Mouse (Mus musculus) neural tube, embryonic 12.5 days (tissue): Measurements from ENCODE around the gene Hist3h2ba. TPM values are rescaled to one million over a fixed set of nuclear protein-coding genes. Genes with fewer than 3 reads are reported as not detected.

Experiments used
- ATAC-seq: fragments of 200-750 bp; cut with Nextera tagmentation; 2 replicates; pipeline ENCODE4 v1.8.0; 2017; ENCODE audit warnings: low read depth, mild to moderate bottlenecking, moderate TSS enrichment, moderate library complexity; ENCODE audit not compliant: low FRiP score
- H3K27ac ChIP-seq: fragments of 300-500 bp; sonication (generic); 2 replicates; pipeline ENCODE4 v1.5.1; 2016
- H3K27me3 ChIP-seq: fragments of 300-500 bp; sonication (generic); replicated peaks from 2 replicates; pipeline ENCODE4 v1.6.1; 2016; ENCODE audit warnings: mild to moderate bottlenecking
- H3K36me3 ChIP-seq: fragments of 300-500 bp; sonication (generic); 2 replicates; pipeline ENCODE4 v1.6.1; 2016; ENCODE audit warnings: mild to moderate bottlenecking
- H3K4me1 ChIP-seq: fragments of 300-500 bp; sonication (generic); 2 replicates; pipeline ENCODE4 v1.6.1; 2016
- H3K4me2 ChIP-seq: fragments of 300-500 bp; sonication (generic); replicated peaks from 2 replicates; pipeline ENCODE4 v1.6.1; 2016; ENCODE audit warnings: mild to moderate bottlenecking
- H3K4me3 ChIP-seq: fragments of 300-500 bp; sonication (generic); 2 replicates; pipeline ENCODE4 v1.5.1; 2016
- H3K9ac ChIP-seq: fragments of 300-500 bp; sonication (generic); 2 replicates; pipeline ENCODE4 v1.6.1; 2016; ENCODE audit warnings: mild to moderate bottlenecking
- H3K9me3 ChIP-seq: fragments of 300-500 bp; sonication (generic); 2 replicates; pipeline ENCODE4 v1.6.1; 2016; ENCODE audit warnings: mild to moderate bottlenecking
- WGBS: fragments of 180-500 bp; shearing (Covaris S2); methylation state at CpG from one replicate; pipeline ENCODE4 v1.1.7; 2016; 5-methylcytosine and 5-hydroxymethylcytosine counted together
- polyA plus RNA-seq: library from polyadenylated mRNA; unstranded; fragments of >200 nt; fragmentation: Nextera tagmentation; extraction: Ambion mirVana; gene quantifications from 2 replicates; pipeline ENCODE4 v1.2.1, GENCODE M21; 2016

Gene Hist3h2ba
- polyA plus RNA-seq, 1 experiment from 2014 or later, result 167 TPM

DNA sequence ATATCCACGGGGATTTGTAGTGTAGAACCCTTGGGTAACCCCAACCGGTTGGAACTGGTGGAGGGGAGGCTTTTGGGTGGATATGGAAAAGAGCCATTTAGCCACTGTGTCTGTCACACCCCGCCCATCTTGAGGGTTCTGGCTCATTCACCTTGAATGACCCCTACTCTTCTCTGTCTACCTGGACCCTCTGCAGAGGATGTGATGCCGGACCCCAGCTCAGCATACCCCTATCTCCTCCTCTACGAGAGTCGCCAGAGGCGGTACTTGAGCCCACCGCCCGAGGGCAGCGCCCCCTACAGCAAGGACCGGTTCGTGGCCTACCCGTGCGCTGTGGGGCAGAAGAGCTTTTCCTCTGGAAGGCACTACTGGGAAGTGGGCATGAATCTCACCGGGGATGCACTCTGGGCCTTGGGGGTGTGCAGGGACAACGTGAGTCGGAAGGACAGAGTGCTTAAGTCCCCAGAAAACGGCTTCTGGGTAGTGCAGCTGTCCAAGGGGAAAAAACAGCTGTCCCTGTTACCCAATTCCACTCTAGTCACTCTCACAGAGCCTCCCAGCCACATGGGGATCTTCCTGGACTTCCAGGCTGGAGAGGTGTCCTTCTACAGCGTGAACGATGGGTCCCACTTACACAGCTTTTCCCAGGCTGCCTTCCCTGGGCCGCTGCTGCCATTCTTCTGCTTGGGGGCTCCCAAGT lies 22.3 kb downstream of the Hist3h2ba start:
- Histone ChIP-seq H3K27ac (no peak overlapping the region), H3K36me3 (peaks cover 38% of the 10 kb centered on the region; the same call in 1 of the 2 replicates), H3K9ac (no peak overlapping the region), H3K4me3 (no peak overlapping the region), H3K4me1 (peaks cover 3% of the 10 kb centered on the region; the same call in 1 of the 2 replicates), H3K27me3 (no peaks in the 10 kb centered on the region), H3K4me2 (no peak overlapping the region), H3K9me3 (no peaks in the 10 kb centered on the region)
- WGBS, result 92% methylated on average over 21 of the region's 21 CpGs
- ATAC-seq, result no peak

- no peaks in the 10 kb centered on the region for H3K9me3 ChIP-seq
- 95% methylated on average over 3 of the region's 3 CpGs for WGBS
Measured at GRCm38 (mm10) chr11:58971796-58972195, 23.1 kb downstream of the Hist3h2ba start.

DNA sequence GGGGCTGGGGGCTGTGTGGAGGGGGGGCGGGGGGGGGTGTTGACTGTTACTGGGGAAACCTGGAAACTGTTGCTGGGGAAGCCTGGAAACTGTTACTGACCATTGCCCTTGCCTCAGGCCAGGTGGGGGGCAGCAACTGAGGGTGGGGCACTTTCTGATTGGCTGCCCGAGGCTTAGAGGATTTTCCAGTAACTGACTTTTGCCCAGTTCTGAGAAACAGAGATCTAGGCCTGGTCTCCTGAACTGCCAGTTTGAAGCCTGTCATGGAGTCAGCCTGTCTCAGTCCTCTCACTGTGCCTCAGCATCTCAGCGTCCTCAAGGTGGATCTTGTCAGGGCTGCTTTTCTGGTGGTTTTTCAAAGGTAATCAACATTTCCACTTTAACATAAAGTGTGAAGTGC lies 25.7 kb downstream of the Hist3h2ba start:
- no peak overlapping the region for H3K27ac ChIP-seq
- peaks cover 30% of the 10 kb centered on the region; the same call in 1 of the 2 replicates for H3K36me3 ChIP-seq
- ATAC-seq, result no peak
- 87% methylated on average over 3 of the region's 3 CpGs for WGBS
- H3K27me3 ChIP-seq, result no peaks in the 10 kb centered on the region
- no peak overlapping the region for H3K4me2 ChIP-seq
- H3K4me3 ChIP-seq, result no peak overlapping the region
- no peak overlapping the region for H3K9ac ChIP-seq
- H3K4me1 ChIP-seq, result peaks cover 22% of the 10 kb centered on the region
- no peaks in the 10 kb centered on the region for H3K9me3 ChIP-seq

More at GRCm38 (mm10) chr11:58971796-58972195, 23.1 kb downstream of the Hist3h2ba start:
- Histone ChIP-seq H3K9ac (no peak overlapping the region), H3K4me3 (no peak overlapping the region), H3K4me2 (no peak overlapping the region), H3K36me3 (peaks cover 38% of the 10 kb centered on the region; the same call in 1 of the 2 replicates), H3K27me3 (no peaks in the 10 kb centered on the region), H3K27ac (no peak overlapping the region), H3K4me1 (peaks cover 5% of the 10 kb centered on the region; the same call in 1 of the 2 replicates)
- no peak for ATAC-seq

GRCm38 (mm10) chr11:58977150-58977549 lies 28.4 kb downstream of the Hist3h2ba start:
- WGBS, result under 1% methylated on average over 29 of the region's 29 CpGs
- ATAC-seq, result no peak
- H3K4me3 ChIP-seq, result peak overlapping the region; percentile 96

GRCm38 (mm10) chr11:58977607-58978026 lies 28.9 kb downstream of the Hist3h2ba start:
- ATAC-seq, result peak; percentile 7; the same call in 1 of the 2 replicates
- peak overlapping the region; percentile 96 for H3K4me3 ChIP-seq
- peak overlapping the region; percentile 51; the same call in 1 of the 2 replicates for H3K27ac ChIP-seq
- H3K4me2 ChIP-seq, result peak overlapping the region; percentile 98
- peaks cover 16% of the 10 kb centered on the region for H3K36me3 ChIP-seq
- H3K27me3 ChIP-seq, result no peaks in the 10 kb centered on the region
- H3K9me3 ChIP-seq, result no peaks in the 10 kb centered on the region
- H3K4me1 ChIP-seq, result peaks cover 43% of the 10 kb centered on the region
- WGBS, result under 1% methylated on average over 21 of the region's 21 CpGs
- peak overlapping the region; percentile 90 for H3K9ac ChIP-seq

More at GRCm38 (mm10) chr11:58977150-58977549, 28.4 kb downstream of the Hist3h2ba start:
- no peaks in the 10 kb centered on the region for H3K27me3 ChIP-seq
- peak overlapping the region; percentile 90 for H3K9ac ChIP-seq
- peaks cover 11% of the 10 kb centered on the region for H3K36me3 ChIP-seq
- peaks cover 43% of the 10 kb centered on the region for H3K4me1 ChIP-seq
- peak overlapping the region; percentile 98 for H3K4me2 ChIP-seq
- H3K27ac ChIP-seq, result peak overlapping the region; percentile 51; the same call in 1 of the 2 replicates
- no peaks in the 10 kb centered on the region for H3K9me3 ChIP-seq

GRCm38 (mm10) chr11:58978027-58978705 lies 29.4 kb downstream of the Hist3h2ba start, which contains the start of gene Trim11:
Gene Trim11 (plus strand): TSS chr11:58978093.
- peaks cover 19% of the 10 kb centered on the region for H3K36me3 ChIP-seq
- WGBS, result under 1% methylated on average over 64 of the region's 64 CpGs
- peak; percentile 83 for ATAC-seq
- H3K27ac ChIP-seq, result peak within 1 kb of the TSS; percentile 51; the same call in 1 of the 2 replicates
- H3K4me1 ChIP-seq, result peaks cover 43% of the 10 kb centered on the region
- H3K9me3 ChIP-seq, result no peaks in the 10 kb centered on the region
- H3K4me3 ChIP-seq, result peak within 1 kb of the TSS; percentile 96
- no peaks in the 10 kb centered on the region for H3K27me3 ChIP-seq
- H3K4me2 ChIP-seq, result peak within 1 kb of the TSS; percentile 98
- peak within 1 kb of the TSS; percentile 90 for H3K9ac ChIP-seq

GRCm38 (mm10) chr11:58978706-58979030 lies 29.9 kb downstream of the Hist3h2ba start:
- Histone ChIP-seq H3K27me3 (no peaks in the 10 kb centered on the region), H3K4me2 (peak overlapping the region; percentile 98), H3K9me3 (no peaks in the 10 kb centered on the region), H3K4me1 (peaks cover 43% of the 10 kb centered on the region), H3K4me3 (peak overlapping the region; percentile 96), H3K27ac (no peak overlapping the region), H3K9ac (peak overlapping the region; percentile 90), H3K36me3 (peaks cover 20% of the 10 kb centered on the region)
- WGBS, result 2% methylated on average over 5 of the region's 5 CpGs
- no peak for ATAC-seq

- no peak for ATAC-seq
- Histone ChIP-seq H3K27ac (no peak overlapping the region), H3K36me3 (peaks cover 24% of the 10 kb centered on the region), H3K27me3 (no peaks in the 10 kb centered on the region), H3K9me3 (no peaks in the 10 kb centered on the region), H3K4me2 (peak overlapping the region; percentile 98), H3K9ac (peak overlapping the region; percentile 90), H3K4me3 (peak overlapping the region; percentile 96), H3K4me1 (peaks cover 43% of the 10 kb centered on the region)
- WGBS, result 85% methylated on average over 3 of the region's 3 CpGs
Measured at GRCm38 (mm10) chr11:58979183-58979582, 30.5 kb downstream of the Hist3h2ba start.

GRCm38 (mm10) chr11:58979661-58980060 lies 30.9 kb downstream of the Hist3h2ba start:
- Histone ChIP-seq H3K36me3 (peaks cover 24% of the 10 kb centered on the region), H3K4me3 (peak overlapping the region; percentile 3; the same call in 1 of the 2 replicates), H3K4me2 (peak overlapping the region; percentile 98), H3K9me3 (no peaks in the 10 kb centered on the region), H3K4me1 (peaks cover 43% of the 10 kb centered on the region), H3K27me3 (no peaks in the 10 kb centered on the region), H3K27ac (no peak overlapping the region), H3K9ac (peak overlapping the region; percentile 90; the same call in 1 of the 2 replicates)
- 84% methylated on average over 7 of the region's 7 CpGs for WGBS
- no peak for ATAC-seq

- no peak for ATAC-seq
- H3K4me1 ChIP-seq, result peaks cover 43% of the 10 kb centered on the region
- WGBS, result 79% methylated on average over 5 of the region's 5 CpGs
Measured at GRCm38 (mm10) chr11:58980381-58980990, 31.8 kb downstream of the Hist3h2ba start.

GRCm38 (mm10) chr11:58981541-58982447 lies 33.1 kb downstream of the Hist3h2ba start:
- Histone ChIP-seq H3K9ac (0 out of 2 replicates have a peak overlapping the region, but pooled peaks have one; percentile 3), H3K4me1 (peaks cover 38% of the 10 kb centered on the region), H3K9me3 (no peaks in the 10 kb centered on the region), H3K36me3 (peaks cover 43% of the 10 kb centered on the region), H3K4me2 (no peak overlapping the region), H3K27ac (no peak overlapping the region), H3K4me3 (no peak overlapping the region), H3K27me3 (no peaks in the 10 kb centered on the region)
- WGBS, result 58% methylated on average over 14 of the region's 14 CpGs
- no peak for ATAC-seq

More at GRCm38 (mm10) chr11:58980381-58980990, 31.8 kb downstream of the Hist3h2ba start:
- Histone ChIP-seq H3K27me3 (no peaks in the 10 kb centered on the region), H3K9me3 (no peaks in the 10 kb centered on the region), H3K9ac (no peak overlapping the region), H3K27ac (no peak overlapping the region), H3K4me3 (no peak overlapping the region), H3K4me2 (peak overlapping the region; percentile 98), H3K36me3 (peaks cover 31% of the 10 kb centered on the region)
